Mouse (Mus musculus): ENCODE results near the gene Il33.
A peak's percentile ranks its signal among the peaks of the same experiment; 100 is the strongest.

Il33 gene

DNA sequence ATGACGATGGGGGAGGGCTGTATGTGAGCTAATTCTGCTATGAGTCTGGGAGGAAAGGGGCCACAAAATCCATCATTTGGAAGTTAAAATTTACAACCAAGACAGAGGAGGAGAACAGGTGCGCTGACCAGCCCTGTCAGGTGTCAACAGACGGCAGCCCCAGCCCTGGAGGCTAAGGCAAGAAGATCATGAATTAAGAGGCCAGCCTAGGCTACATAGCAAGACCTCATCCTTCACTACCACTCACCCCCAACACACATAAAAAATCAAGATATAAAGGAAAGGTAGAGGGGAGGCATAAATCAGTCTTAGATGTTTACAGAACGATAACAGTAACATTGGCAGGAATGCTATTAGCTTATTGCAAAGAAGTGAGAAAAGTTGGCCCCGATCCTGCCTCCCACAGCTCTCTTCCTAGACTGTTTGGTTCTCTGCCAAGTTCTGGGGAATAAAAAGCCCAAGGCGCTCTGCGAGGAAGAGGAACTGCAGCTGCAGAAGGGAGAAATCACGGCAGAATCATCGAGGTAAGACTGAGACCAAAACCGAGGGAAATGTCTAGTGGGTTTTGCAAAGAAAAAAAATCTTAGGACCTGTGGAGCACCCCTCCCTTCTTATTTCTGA, at the start of gene Il33:
Il33 (plus strand) TSS at position 477 of the 621 bp plus-strand sequence.
- DNase-seq: peak; percentile 76 to 77

DNA sequence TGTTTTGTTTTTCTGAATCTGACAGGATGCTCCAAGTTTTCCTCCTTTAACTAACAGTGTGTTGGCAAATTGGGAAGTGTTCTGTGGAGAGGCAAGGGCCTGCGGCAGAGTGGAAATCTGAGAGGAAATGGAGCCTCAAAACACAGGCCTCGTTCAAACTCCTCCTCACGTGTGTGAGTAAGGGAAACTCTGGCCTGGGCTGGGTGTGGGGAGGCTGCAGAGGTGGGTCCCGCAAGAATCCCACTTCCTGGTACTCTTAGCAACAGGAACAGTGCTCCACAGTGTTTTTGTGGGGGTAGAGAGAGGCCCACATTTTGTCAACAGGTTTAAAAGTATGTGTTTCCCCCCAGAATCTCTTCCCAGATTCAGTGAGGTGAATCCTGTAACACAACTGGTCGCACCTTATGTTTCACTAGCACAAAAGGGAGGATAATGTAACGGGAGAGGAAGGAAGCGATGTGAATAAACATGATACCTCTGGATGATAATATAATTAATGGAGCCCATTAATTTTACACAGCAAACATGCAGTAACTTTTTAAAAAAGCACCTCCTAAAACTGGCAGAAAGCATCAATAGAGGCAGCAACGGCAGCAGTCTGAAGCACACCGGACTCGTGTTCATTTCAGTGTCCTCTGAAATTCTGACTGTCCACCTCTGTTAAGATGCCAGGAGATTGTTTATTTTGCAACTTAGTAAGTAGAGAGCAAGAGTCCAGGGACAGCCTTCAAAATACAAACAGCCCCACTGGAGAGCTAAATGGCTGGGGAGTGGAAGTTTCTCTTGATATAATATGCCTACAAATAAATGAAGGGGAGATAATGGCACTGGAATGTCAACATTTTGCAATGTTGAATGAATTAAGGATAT, 47.3 kb upstream of the Il33 start:
- DNase-seq: no peak

DNA sequence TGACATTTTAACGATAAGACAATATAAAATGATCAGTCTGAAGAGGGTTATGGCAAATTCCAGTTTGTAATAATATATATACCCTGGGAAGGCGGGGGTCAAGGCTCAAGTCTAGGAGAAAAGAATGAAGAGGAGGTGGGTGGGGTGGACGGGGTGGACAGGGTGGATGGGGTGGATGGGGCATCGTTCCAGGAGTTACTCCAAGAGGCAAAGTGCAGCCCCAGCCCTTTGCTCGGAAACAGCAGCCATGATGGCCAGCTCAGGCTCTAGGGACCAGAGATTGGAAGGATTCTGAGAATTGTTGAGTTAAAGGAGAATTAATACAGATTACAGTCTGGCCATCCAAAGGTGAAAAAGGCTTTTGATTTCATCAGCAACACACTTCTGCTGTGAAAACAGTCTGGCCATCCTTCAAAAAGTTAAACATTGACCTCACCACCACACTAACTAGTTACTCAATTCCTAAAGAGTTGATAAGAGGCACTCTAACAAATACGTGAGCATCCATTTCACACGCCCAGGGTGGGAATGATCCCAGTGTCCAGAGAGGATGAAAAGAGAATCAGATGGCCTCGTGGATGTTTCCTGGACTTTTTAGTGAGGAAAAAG, 45.9 kb upstream of the Il33 start:
- DNase-seq: no peak

DNA sequence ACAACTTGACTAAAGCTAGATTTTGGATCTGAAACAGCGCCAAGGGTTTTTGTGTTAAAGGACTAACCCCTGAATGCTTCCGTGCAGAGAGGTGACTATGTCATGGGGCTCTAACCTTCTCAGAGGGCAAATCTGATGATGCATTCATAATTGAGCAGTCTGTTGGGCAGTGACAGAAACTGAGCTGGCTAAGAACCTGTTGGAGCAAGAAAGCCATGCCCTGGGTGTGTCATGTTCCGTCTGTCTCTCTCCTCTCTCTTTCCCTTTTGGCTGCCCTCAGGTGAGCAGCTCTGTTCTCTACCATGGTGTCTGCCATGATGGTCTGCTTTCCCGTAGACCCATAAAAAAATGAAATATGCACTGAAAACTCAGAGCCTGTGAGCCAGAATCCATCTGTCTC, 44.0 kb upstream of the Il33 start:
- DNase-seq: no peak

DNA sequence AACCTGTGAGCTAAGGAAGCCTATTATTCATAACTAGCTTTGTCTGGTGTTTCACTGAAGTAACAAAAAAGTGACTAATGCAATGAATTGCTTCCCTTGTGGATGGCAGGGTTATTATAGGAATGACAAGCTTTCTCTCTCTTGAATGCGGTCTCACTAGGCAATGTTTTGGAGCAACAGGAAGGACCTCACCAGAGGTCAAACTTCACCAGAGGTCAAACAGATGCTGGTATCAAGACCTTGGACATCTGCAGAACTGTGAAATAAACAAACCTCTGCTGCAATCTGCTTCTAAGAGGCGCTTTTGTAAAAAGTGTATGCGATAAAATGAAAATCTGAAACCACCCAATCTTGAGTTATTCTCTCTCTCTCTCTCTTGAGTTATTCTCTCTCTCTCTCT, 42.2 kb upstream of the Il33 start:
- no peak for DNase-seq

- no peak for DNase-seq
Observed at GRCm38 (mm10) chr19:29885548-29885947, 39.4 kb upstream of the Il33 start.

GRCm38 (mm10) chr19:29887476-29887875, 37.4 kb upstream of the Il33 start:
- no peak for DNase-seq

- DNase-seq: no peak
Observed at GRCm38 (mm10) chr19:29888946-29889345, 36.0 kb upstream of the Il33 start.

DNA sequence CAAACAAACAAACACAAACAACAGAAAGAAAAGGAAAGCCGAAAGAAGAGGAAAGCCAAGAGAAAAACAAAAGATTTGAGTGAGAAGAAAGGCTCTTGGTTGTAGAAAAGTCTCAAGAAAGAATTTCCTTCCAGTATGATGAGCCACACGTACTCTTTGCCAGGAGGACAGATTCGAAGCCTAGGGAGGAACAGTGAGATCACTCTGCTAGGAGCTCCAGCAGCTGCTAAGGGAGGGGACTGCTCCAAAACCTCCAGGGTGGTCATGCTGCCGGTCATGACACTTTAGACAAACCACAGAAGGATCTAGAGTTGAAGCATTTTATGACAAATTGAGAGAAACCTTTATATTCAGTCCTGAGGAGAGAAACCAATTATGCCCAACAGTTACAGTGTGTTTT, 32.9 kb upstream of the Il33 start:
- no peak for DNase-seq

DNA sequence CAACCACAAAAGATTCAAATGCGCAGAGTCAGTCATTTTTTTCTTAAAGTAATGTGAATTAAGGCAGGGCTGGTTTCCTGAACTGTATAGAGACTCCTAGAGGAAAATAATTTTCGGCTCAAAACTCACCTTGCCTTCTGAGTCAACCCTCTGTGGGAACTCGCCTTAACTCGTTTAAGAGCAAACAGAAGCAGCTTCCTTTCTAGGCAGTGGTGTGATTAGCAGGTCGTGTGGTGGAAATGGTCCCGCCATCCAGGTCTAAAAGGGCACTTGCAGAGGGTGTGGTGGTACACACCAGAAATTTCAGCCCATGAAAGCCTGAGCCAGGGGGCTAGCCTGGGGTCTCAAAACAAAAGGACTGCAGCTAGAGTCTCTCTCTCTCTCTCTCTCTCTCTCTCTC, 32.1 kb upstream of the Il33 start:
- no peak for DNase-seq

DNA sequence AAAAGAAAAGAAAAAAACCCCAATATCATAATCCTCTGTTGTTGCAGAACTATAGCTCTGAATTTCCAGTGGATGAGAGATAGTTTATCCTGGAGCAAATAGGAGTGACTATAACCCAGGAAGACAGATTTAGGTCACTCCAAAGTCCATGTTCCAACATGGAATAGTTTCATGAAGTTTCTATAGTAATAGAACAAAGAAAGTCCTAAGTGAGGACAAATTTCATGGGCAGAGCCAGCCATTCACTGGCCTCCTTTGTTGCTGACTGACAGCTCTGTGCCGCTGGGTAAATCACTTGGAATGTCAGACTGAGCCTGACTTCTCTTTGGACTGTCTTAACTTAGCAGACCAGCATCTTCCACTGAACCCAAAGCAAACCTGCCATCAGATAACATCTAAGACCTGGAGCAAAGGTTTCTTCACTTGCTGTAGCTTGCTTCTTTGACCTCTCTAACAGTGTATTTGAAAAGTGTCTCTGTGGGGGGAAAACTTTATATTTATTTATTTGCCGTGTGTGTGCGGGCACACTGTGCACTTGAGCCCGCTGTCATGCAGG, 31.1 kb upstream of the Il33 start:
- no peak for DNase-seq

- DNase-seq: no peak
Observed at GRCm38 (mm10) chr19:29894381-29894780, 30.5 kb upstream of the Il33 start.

GRCm38 (mm10) chr19:29895047-29895446, 29.9 kb upstream of the Il33 start:
- DNase-seq: no peak

DNA sequence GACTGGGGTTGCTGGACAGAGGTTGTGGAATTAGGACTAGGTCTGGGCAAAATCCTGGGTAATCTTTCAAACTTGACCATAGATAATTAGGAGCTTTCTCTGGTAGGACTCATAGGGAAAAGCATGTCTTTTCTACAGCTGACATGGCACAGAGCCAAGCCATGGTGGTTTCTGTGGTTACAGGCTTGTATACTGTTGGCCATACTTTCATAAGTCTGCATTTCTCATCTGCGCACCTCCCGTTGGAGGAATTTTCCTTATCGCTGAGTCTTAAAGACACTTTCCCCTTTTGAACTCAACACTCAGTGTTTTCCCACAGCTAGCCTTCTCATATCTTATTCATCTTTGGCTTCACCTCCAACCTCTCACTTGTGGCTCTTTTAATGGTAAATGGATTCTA, 24.6 kb upstream of the Il33 start:
- DNase-seq: no peak

DNA sequence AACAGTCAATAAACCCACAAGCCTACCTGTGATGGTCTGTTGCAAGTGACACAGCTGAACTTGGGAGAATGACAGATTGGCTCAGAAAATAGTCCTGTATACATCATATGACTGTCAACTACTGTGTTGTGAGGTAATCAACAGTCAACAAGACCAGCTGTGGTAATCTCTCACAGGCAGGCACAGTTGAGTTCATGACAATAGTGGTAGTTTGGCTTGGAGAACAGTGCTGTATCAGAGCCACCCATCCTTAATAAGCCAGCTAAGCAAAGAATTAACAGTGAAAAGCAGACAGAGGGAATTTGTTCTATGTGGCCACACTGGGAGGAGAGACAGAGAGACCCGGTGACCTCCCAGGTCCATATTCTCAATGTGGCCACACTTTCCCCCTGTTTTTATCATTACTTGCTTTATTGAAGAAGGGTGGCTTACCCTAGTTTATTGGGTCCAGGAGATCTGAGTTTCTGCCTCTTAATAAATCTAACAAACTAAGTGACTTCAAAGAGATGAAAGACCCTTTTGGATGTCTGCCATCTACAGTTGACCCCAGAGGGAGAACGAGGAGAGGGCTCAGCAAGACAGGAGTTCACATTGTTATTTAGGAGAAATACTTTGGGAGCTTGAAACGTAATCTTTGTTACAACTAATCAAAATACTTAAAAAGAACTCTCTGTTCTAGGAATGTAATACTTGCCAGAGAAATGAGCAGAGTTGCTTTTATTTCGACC, 22.4 kb upstream of the Il33 start:
- DNase-seq: no peak

GRCm38 (mm10) chr19:29905896-29906295, 19.0 kb upstream of the Il33 start:
- DNase-seq: no peak

DNA sequence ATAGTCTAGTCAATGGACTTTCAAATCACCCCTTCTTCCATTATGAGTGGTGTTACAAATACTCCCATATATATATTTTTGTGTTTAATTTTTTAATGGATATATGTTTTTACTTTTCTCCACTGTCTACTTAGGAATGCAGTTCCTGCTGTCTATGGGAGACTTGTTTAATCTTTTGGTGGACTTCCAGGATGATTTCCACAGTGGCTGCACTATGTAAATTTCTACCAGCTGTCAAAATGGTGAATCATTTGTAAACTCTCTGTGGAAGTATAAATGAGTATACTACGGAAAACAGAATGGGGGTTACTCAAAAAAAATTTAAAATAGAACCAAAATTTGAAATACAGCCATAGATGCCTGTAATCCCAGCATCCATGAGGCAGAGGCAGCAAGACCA, 15.7 kb upstream of the Il33 start:
- DNase-seq: no peak

DNA sequence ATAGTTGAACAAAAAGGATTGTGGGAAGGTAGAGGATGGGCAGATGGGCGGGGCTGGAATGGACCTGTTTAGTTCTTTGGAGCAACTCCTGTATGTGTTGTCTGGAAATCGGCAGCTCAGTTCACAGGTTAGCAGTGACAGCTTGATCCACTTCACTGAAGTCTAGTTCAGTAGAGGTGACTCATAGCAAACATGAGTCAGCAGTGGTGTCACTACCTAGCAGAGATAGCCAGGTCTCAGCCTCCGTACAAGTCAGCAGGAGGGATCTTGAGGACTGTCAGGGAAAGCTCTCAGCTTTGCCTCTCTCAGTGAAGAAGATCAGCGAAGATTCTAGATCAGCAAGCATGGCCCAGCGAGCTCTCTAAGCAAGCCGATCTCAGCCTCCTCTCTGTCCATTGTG, 13.0 kb upstream of the Il33 start:
- no peak for DNase-seq

- DNase-seq: no peak
Observed at GRCm38 (mm10) chr19:29917421-29917820, 7.5 kb upstream of the Il33 start.

DNA sequence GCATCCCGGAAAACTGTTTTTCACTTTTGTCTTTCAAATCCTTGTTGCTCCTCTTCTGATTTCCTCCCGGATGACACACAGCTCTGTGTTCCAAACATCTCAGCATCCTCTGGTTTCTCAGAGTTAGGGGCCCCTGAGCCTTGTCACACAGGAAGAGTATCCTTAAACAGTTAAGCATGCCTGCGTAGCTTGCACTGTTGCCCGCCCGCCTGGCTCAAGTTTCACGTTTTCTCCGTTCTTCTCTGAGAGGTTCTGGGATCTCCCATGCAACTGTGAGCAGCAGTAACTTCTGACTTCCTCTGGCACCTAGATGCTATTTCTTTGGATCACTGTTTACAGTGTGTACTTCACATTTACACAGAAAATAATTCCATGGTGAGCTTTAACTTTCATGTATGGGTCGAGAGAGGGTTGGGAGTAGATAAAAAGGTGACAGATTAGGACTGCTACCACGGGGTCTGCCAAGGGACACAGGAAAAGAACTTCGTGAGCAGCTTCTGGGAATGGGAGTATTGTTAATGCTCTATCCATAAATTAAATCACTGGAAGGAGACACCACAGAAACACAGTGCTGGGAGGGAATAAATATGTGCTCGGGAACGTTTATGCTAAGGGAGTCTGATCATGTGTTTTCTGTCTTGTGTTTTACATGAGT, 1.3 kb downstream of the Il33 start:
- no peak for DNase-seq

DNA sequence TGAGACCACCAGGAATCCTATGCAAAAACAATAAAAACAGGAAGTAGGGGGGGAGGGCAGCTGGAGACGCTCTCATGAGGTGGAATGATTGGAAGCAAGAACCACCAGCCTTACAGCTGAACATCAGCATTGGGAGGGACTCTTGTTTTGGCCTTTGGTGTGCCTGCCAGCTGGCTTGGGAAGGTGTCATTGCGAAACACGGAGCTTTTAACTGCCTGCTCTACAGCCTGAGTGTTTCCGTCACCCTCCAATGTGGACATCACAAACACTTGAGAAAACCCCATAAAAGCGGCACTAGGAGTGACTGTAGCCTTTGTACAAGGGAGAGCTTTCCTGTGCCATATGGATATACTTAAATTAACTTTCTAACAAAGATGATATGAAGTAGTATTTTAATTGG, 5.4 kb downstream of the Il33 start:
- no peak for DNase-seq

GRCm38 (mm10) chr19:29937445-29937844, 12.5 kb downstream of the Il33 start:
- DNase-seq: no peak

DNA sequence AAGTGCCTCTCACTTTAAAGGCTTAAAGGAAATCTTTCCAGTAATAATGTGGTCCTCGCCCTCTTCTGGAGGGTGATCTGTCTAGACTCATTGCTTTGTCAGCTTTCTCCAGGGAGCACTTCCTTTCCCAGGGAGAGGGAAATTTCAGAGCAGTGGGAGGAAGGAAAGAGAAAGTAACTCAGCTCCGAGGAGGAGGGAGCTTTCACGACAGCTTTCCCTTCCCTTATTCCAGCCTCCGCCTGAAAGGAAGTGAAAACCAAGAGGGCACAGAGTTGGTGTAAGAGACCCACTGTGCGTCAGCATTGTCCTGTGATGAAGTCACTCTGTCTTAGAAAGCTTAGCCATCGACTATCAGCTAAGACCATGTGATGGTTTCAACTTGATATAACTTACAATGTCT, 15.3 kb downstream of the Il33 start:
- DNase-seq: no peak

Data from cerebellum, postnatal 14 days (tissue).